Mouse (Mus musculus): ENCODE data around the gene Prkce. TPM values are rescaled to one million over a fixed set of nuclear protein-coding genes. Genes with fewer than 3 reads are reported as not detected.
A peak's percentile ranks its signal among the peaks of the same experiment; 100 is the strongest.

The Prkce gene
- polyA plus RNA-seq, 1 experiment from 2014 or later: 35.7 TPM

GRCm38 (mm10) chr17:86444578-86445419 is 277.2 kb downstream of the Prkce start:
- Histone ChIP-seq H3K27me3 (replicated peaks; ENCODE audit: control insufficient read depth, insufficient read depth, low read length) (no peaks in the 10 kb centered on the region), H3K9ac (ENCODE audit: low read depth, low read length) (peak overlapping the region; percentile 15; the same call in 1 of the 2 replicates), H3K9me3 (ENCODE audit: control insufficient read depth, low read length) (no peaks in the 10 kb centered on the region), H3K27ac (ENCODE audit: low read depth, low read length) (0 out of 2 replicates have a peak overlapping the region, but pooled peaks have one; percentile 15), H3K4me3 (ENCODE audit: low read length) (no peak overlapping the region), H3K4me2 (ENCODE audit: low read length) (peak overlapping the region; percentile 46), H3K36me3 (ENCODE audit: control insufficient read depth, insufficient read depth, low read length) (no peaks in the 10 kb centered on the region), H3K4me1 (ENCODE audit: control insufficient read depth, insufficient read depth, low read depth, low read length) (peaks cover 6% of the 10 kb centered on the region)
- 29% methylated on average over 15 of the region's 15 CpGs for whole genome bisulfite sequencing
- peak; percentile 86 for ATAC-seq

GRCm38 (mm10) chr17:86445420-86445720 is 277.8 kb downstream of the Prkce start:
- WGBS: 90% methylated on average over 3 of the region's 3 CpGs
- Histone ChIP-seq H3K4me1 (ENCODE audit: control insufficient read depth, insufficient read depth, low read depth, low read length) (peaks cover 6% of the 10 kb centered on the region), H3K27ac (ENCODE audit: low read depth, low read length) (no peak overlapping the region), H3K36me3 (ENCODE audit: control insufficient read depth, insufficient read depth, low read length) (no peaks in the 10 kb centered on the region), H3K9ac (ENCODE audit: low read depth, low read length) (no peak overlapping the region), H3K9me3 (ENCODE audit: control insufficient read depth, low read length) (no peaks in the 10 kb centered on the region), H3K4me2 (ENCODE audit: low read length) (no peak overlapping the region), H3K4me3 (ENCODE audit: low read length) (no peak overlapping the region), H3K27me3 (replicated peaks; ENCODE audit: control insufficient read depth, insufficient read depth, low read length) (no peaks in the 10 kb centered on the region)
- ATAC-seq: no peak

DNA sequence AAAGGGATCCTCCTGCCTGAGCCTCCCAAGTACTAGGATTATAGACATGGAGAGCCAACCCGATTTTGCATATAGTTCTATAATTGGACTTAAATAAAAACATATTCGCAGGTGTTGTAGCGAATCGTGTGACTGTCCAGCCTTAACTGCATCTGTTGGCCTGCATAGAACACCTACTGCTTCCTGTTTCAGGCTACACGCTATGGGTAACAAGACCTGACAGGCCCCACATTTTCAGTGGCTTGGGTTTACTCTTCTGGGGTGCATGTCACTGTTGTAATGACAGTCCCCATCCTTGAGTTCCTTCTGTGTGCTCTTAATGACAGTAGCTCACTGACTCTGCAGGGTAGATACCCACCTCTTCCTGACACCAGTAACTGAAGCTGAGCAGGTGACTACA is 278.3 kb downstream of the Prkce start:
- H3K4me1 ChIP-seq (ENCODE audit: control insufficient read depth, insufficient read depth, low read depth, low read length): peaks cover 6% of the 10 kb centered on the region
- H3K9me3 ChIP-seq (ENCODE audit: control insufficient read depth, low read length): no peaks in the 10 kb centered on the region
- H3K27ac ChIP-seq (ENCODE audit: low read depth, low read length): no peak overlapping the region
- WGBS: 95% methylated on average over 5 of the region's 5 CpGs
- no peak overlapping the region for H3K4me2 ChIP-seq (ENCODE audit: low read length)
- no peaks in the 10 kb centered on the region for H3K27me3 ChIP-seq (replicated peaks; ENCODE audit: control insufficient read depth, insufficient read depth, low read length)
- ATAC-seq: no peak
- H3K4me3 ChIP-seq (ENCODE audit: low read length): no peak overlapping the region
- no peak overlapping the region for H3K9ac ChIP-seq (ENCODE audit: low read depth, low read length)
- H3K36me3 ChIP-seq (ENCODE audit: control insufficient read depth, insufficient read depth, low read length): no peaks in the 10 kb centered on the region

DNA sequence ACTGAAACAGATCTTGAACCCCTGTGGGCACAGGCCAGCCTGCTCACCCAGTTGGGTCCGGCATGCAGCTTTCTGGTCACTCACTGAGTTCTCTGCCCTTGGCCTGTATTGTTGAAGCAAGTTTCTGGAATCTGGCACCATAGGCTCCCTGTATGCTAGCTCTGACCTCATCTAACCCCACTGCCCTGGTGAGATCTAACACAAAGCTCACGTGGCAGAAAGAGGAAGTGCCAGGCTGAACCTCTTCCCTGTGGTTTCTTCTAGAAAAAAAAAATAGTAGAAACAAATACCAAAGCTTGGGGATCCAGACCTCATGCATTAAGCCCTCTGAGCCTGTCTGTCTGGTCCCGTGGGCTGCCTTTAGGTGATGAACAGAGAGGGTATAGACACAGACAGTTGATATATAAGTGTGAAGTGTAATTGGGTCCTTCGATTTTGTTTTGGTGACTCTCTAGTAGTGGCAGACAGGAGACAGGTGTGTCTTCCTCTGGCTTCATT is 279.6 kb downstream of the Prkce start:
- Histone ChIP-seq H3K4me3 (ENCODE audit: low read length) (no peak overlapping the region), H3K9ac (ENCODE audit: low read depth, low read length) (no peak overlapping the region), H3K4me2 (ENCODE audit: low read length) (no peak overlapping the region), H3K27me3 (replicated peaks; ENCODE audit: control insufficient read depth, insufficient read depth, low read length) (no peaks in the 10 kb centered on the region), H3K27ac (ENCODE audit: low read depth, low read length) (no peak overlapping the region), H3K4me1 (ENCODE audit: control insufficient read depth, insufficient read depth, low read depth, low read length) (peaks cover 6% of the 10 kb centered on the region), H3K36me3 (ENCODE audit: control insufficient read depth, insufficient read depth, low read length) (no peaks in the 10 kb centered on the region), H3K9me3 (ENCODE audit: control insufficient read depth, low read length) (no peaks in the 10 kb centered on the region)
- no peak for ATAC-seq
- 80% methylated on average over 4 of the region's 4 CpGs for WGBS

DNA sequence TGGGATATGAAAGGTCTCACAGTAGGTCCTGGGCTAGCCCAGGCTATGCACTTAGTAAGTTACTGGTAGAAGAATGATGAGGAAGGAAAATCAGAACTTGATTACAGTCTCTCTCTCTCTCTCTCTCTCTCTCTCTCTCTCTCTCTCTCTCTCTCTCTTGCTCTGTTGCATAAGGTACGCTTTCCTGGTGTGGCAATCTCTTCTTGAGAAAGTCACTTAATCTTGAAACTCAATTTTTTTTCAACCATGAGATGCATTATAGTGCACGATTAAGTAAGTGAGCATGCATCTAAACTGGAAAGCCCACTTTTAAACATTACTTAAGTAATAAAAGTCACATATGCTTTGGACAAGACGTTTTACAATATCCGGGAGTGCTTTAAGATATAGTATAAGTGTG is 285.3 kb downstream of the Prkce start:
- WGBS: 90% methylated on average over 4 of the region's 4 CpGs
- Histone ChIP-seq H3K27ac (ENCODE audit: low read depth, low read length) (no peak overlapping the region), H3K4me1 (ENCODE audit: control insufficient read depth, insufficient read depth, low read depth, low read length) (no peaks in the 10 kb centered on the region), H3K27me3 (replicated peaks; ENCODE audit: control insufficient read depth, insufficient read depth, low read length) (no peaks in the 10 kb centered on the region), H3K4me3 (ENCODE audit: low read length) (no peak overlapping the region), H3K9ac (ENCODE audit: low read depth, low read length) (no peak overlapping the region), H3K9me3 (ENCODE audit: control insufficient read depth, low read length) (no peaks in the 10 kb centered on the region), H3K36me3 (ENCODE audit: control insufficient read depth, insufficient read depth, low read length) (no peaks in the 10 kb centered on the region), H3K4me2 (ENCODE audit: low read length) (no peak overlapping the region)
- ATAC-seq: no peak

DNA sequence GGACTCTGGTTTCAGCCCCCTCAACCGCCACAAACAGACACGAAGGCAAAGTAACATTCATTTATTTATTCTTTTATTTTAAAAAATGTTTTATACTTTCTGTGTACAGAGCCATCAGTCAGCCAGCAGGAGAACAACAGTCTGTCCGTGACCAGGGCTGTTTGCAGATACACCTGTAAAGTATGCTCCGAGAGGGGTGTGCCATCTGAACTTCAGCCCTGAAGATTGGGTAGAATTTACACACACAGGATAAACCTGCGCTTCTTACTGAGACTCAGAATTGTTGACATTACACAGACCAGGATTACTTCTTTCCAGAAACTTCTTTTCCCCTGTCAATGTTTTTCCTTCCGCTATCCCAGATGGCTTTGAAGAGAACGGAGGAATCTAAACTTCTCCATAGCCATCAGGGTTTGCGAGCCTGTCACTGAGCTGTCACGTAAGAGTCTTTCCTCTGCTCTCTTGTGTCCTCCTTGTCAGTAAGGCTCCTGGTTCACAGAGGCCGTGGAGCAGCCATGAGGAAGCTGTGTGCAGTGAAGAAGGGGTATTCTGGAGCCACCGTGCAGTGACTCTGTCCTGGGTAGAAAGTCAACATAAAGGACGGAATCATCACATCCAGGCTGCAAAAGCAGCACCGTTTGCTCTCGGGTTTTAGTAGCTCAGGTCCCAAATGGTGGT is 286.2 kb downstream of the Prkce start:
- H3K9ac ChIP-seq (ENCODE audit: low read depth, low read length): no peak overlapping the region
- no peaks in the 10 kb centered on the region for H3K36me3 ChIP-seq (ENCODE audit: control insufficient read depth, insufficient read depth, low read length)
- H3K4me3 ChIP-seq (ENCODE audit: low read length): no peak overlapping the region
- H3K27me3 ChIP-seq (replicated peaks; ENCODE audit: control insufficient read depth, insufficient read depth, low read length): no peaks in the 10 kb centered on the region
- whole genome bisulfite sequencing: 87% methylated on average over 14 of the region's 14 CpGs
- H3K4me1 ChIP-seq (ENCODE audit: control insufficient read depth, insufficient read depth, low read depth, low read length): no peaks in the 10 kb centered on the region
- no peak overlapping the region for H3K27ac ChIP-seq (ENCODE audit: low read depth, low read length)
- H3K9me3 ChIP-seq (ENCODE audit: control insufficient read depth, low read length): no peaks in the 10 kb centered on the region
- no peak for ATAC-seq
- no peak overlapping the region for H3K4me2 ChIP-seq (ENCODE audit: low read length)

- 78% methylated on average over 3 of the region's 3 CpGs for WGBS
- Histone ChIP-seq H3K27me3 (replicated peaks; ENCODE audit: control insufficient read depth, insufficient read depth, low read length) (no peaks in the 10 kb centered on the region), H3K4me3 (ENCODE audit: low read length) (no peak overlapping the region), H3K27ac (ENCODE audit: low read depth, low read length) (no peak overlapping the region), H3K36me3 (ENCODE audit: control insufficient read depth, insufficient read depth, low read length) (no peaks in the 10 kb centered on the region), H3K9me3 (ENCODE audit: control insufficient read depth, low read length) (no peaks in the 10 kb centered on the region), H3K9ac (ENCODE audit: low read depth, low read length) (no peak overlapping the region), H3K4me2 (ENCODE audit: low read length) (no peak overlapping the region), H3K4me1 (ENCODE audit: control insufficient read depth, insufficient read depth, low read depth, low read length) (no peaks in the 10 kb centered on the region)
- no peak for ATAC-seq
Observed at GRCm38 (mm10) chr17:86454351-86454706, 286.7 kb downstream of the Prkce start.

GRCm38 (mm10) chr17:86456512-86456911 is 288.9 kb downstream of the Prkce start:
- H3K27ac ChIP-seq (ENCODE audit: low read depth, low read length): no peak overlapping the region
- H3K4me3 ChIP-seq (ENCODE audit: low read length): no peak overlapping the region
- H3K27me3 ChIP-seq (replicated peaks; ENCODE audit: control insufficient read depth, insufficient read depth, low read length): no peaks in the 10 kb centered on the region
- no peak overlapping the region for H3K4me2 ChIP-seq (ENCODE audit: low read length)
- H3K9ac ChIP-seq (ENCODE audit: low read depth, low read length): no peak overlapping the region
- WGBS: 61% methylated on average over 6 of the region's 6 CpGs
- H3K4me1 ChIP-seq (ENCODE audit: control insufficient read depth, insufficient read depth, low read depth, low read length): peaks cover 11% of the 10 kb centered on the region
- H3K9me3 ChIP-seq (ENCODE audit: control insufficient read depth, low read length): no peaks in the 10 kb centered on the region
- H3K36me3 ChIP-seq (ENCODE audit: control insufficient read depth, insufficient read depth, low read length): no peaks in the 10 kb centered on the region
- ATAC-seq: no peak

- Histone ChIP-seq H3K27ac (ENCODE audit: low read depth, low read length) (no peak overlapping the region), H3K9me3 (ENCODE audit: control insufficient read depth, low read length) (no peaks in the 10 kb centered on the region), H3K36me3 (ENCODE audit: control insufficient read depth, insufficient read depth, low read length) (no peaks in the 10 kb centered on the region), H3K27me3 (replicated peaks; ENCODE audit: control insufficient read depth, insufficient read depth, low read length) (no peaks in the 10 kb centered on the region), H3K4me2 (ENCODE audit: low read length) (no peak overlapping the region), H3K4me1 (ENCODE audit: control insufficient read depth, insufficient read depth, low read depth, low read length) (peaks cover 11% of the 10 kb centered on the region), H3K9ac (ENCODE audit: low read depth, low read length) (no peak overlapping the region), H3K4me3 (ENCODE audit: low read length) (no peak overlapping the region)
- ATAC-seq: no peak
- 78% methylated on average over 11 of the region's 11 CpGs for WGBS
Observed at GRCm38 (mm10) chr17:86458302-86458980, 290.9 kb downstream of the Prkce start.
